Mouse (Mus musculus): ENCODE results near the gene A930018P22Rik. TPM values are rescaled to one million over a fixed set of nuclear protein-coding genes. Genes with fewer than 3 reads are reported as not detected.

A930018P22Rik gene
- polyA plus RNA-seq, 1 experiment = not detected

DNA sequence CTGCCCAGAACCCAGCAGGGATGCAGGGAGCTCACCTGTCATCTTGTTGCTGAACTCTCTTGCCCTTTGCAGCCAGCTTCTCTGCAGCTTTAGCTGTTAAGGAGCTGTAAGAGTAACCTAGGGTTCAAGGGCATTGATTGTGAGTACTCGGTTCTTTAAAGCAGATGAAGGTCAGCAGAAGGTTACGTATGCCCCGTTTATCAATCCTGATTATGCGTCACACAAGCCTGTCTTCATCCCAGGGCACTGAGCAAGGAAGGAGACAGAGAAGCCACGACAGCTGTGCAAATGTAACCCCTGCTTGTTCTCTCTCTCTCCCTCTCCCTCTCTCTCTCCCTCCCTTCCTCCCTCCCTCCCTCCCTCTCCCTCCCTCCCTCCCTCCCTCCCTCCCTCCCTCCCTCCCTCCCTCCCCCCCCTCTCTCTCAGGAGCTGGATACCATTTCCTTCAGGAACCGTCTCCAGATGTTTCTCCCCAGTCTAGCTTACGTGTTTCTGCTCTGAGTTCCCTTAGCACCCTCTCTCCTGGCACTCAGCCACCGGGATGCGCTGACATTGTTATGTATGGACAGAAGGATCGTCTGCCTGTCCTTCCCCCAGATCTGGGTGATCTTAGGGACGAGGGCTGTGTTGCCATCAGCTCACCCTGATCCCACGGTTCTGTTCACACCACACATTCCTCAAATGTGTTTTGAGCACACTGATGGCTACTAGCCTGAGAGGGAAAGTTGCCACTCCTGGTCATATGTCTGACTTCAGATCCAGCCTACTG lies 10.7 kb downstream of the A930018P22Rik start:
- no peak for TF ChIP-seq POLR2A (IDR thresholded peaks at IDR 0.05; ENCODE audit: insufficient read depth, low read depth, low read length)
- no peak for TF ChIP-seq CTCF (IDR thresholded peaks at IDR 0.05; ENCODE audit: insufficient read depth, low read depth, low read length)
- Histone ChIP-seq H3K4me1 (ENCODE audit: control insufficient read depth, insufficient read depth, low read length) (no peaks in the 10 kb centered on the region), H3K4me3 (ENCODE audit: insufficient read depth, low read depth, low read length) (no peak overlapping the region), H3K27ac (ENCODE audit: insufficient read depth, low read depth, low read length) (no peak overlapping the region)
- WGBS = 47% methylated on average over 12 of the region's 12 CpGs

DNA sequence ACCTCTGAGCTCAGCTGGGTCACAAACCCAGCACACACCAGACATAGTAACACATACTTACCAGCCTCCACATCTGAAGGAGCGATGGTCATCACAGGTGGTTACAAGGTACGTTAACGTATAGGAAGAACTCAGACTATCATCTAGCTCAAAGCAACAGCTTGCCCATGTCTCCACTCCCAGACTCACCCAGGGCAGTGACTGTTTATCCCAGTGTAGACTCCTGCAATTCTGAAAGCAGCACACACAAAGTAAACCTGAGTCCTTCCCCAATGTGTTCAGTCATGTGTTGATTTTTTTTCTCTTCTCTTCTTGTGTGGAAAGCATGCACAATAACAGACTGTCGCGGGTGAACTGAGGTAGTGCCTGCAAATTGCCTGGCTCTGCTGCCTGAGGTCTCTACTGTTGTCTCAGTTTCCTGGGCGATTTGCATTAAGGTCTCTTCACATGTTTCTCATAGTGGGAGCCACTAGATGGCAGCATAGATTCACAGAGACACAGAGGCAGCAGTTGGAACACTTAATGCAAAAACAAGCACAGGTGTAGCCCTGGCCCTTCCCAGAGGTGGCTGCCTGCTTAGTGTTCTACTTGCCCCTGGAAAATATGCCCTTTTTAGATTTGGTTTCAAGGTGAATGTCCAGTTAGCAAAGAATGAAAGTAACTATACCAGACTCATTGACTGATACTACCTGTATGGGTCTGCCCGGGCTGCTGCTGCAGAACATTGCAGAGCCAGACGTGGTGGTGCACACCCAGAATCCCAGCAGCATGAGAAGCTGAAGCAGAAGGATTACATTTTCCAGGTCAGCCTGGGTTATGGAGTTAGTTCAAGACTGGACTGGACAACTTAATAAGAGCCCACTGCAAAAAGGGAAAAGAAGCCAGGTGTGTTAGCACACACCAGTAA lies 11.8 kb downstream of the A930018P22Rik start:
- Histone ChIP-seq H3K27ac (ENCODE audit: insufficient read depth, low read depth, low read length) (no peak overlapping the region), H3K4me1 (ENCODE audit: control insufficient read depth, insufficient read depth, low read length) (no peaks in the 10 kb centered on the region), H3K4me3 (ENCODE audit: insufficient read depth, low read depth, low read length) (no peak overlapping the region)
- TF ChIP-seq POLR2A (IDR thresholded peaks at IDR 0.05; ENCODE audit: insufficient read depth, low read depth, low read length) = no peak
- no peak for TF ChIP-seq CTCF (IDR thresholded peaks at IDR 0.05; ENCODE audit: insufficient read depth, low read depth, low read length)
- WGBS = 50% methylated on average over 8 of the region's 8 CpGs

DNA sequence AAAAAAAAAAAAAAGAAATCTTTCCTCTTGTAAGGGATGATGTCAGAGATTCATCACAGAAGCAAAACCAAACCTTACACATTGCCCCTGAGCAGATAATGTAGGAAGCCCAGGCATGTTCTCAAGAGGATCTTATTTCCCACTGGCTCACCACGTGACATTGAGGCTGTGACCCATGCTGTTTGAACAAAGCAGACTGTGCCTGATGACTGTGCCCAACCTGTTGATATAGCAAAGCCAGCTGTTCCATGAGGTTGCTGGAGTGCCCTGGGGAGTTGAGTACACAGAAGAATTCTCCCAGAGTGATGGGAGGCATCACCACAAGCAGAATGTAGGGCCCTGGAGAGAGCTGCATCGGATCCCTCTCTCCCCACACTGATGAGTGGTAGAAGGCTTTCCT lies 13.4 kb downstream of the A930018P22Rik start:
- H3K27ac ChIP-seq (ENCODE audit: insufficient read depth, low read depth, low read length) = no peak overlapping the region
- WGBS = 78% methylated on average over 2 of the region's 2 CpGs
- H3K4me1 ChIP-seq (ENCODE audit: control insufficient read depth, insufficient read depth, low read length) = no peaks in the 10 kb centered on the region
- H3K4me3 ChIP-seq (ENCODE audit: insufficient read depth, low read depth, low read length) = no peak overlapping the region
- TF ChIP-seq CTCF (IDR thresholded peaks at IDR 0.05; ENCODE audit: insufficient read depth, low read depth, low read length) (no peak), POLR2A (IDR thresholded peaks at IDR 0.05; ENCODE audit: insufficient read depth, low read depth, low read length) (no peak)

DNA sequence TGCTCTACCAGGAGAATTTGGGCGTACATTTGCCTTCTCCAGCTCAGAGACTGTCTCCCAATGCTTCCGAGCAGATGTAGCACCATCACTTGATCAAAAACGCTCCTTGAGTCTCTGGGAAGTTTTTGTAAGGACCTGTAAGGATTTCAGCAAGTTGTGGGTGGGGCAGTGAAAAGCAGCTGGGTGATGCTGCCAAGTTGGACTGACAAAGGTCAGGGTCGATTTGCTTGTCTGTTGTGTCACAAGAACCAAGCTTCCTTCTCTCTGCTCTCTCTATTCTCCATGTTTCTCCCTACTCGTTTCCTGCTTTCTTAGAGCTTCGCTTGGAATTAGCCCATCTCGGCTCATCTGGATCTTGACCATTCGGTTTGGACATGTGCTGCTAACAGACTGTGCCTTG lies 19.6 kb downstream of the A930018P22Rik start:
- 93% methylated on average over 8 of the region's 8 CpGs for WGBS
- Histone ChIP-seq H3K27ac (ENCODE audit: insufficient read depth, low read depth, low read length) (no peak overlapping the region), H3K4me3 (ENCODE audit: insufficient read depth, low read depth, low read length) (no peak overlapping the region), H3K4me1 (ENCODE audit: control insufficient read depth, insufficient read depth, low read length) (no peaks in the 10 kb centered on the region)
- TF ChIP-seq CTCF (IDR thresholded peaks at IDR 0.05; ENCODE audit: insufficient read depth, low read depth, low read length) (no peak), POLR2A (IDR thresholded peaks at IDR 0.05; ENCODE audit: insufficient read depth, low read depth, low read length) (no peak)

GRCm38 (mm10) chr2:104144004-104144403 lies 21.4 kb downstream of the A930018P22Rik start:
- TF ChIP-seq POLR2A (IDR thresholded peaks at IDR 0.05; ENCODE audit: insufficient read depth, low read depth, low read length) (no peak), CTCF (IDR thresholded peaks at IDR 0.05; ENCODE audit: insufficient read depth, low read depth, low read length) (no peak)
- H3K4me1 ChIP-seq (ENCODE audit: control insufficient read depth, insufficient read depth, low read length) = no peaks in the 10 kb centered on the region
- H3K4me3 ChIP-seq (ENCODE audit: insufficient read depth, low read depth, low read length) = no peak overlapping the region
- 84% methylated on average over 12 of the region's 12 CpGs for WGBS
- H3K27ac ChIP-seq (ENCODE audit: insufficient read depth, low read depth, low read length) = no peak overlapping the region

DNA sequence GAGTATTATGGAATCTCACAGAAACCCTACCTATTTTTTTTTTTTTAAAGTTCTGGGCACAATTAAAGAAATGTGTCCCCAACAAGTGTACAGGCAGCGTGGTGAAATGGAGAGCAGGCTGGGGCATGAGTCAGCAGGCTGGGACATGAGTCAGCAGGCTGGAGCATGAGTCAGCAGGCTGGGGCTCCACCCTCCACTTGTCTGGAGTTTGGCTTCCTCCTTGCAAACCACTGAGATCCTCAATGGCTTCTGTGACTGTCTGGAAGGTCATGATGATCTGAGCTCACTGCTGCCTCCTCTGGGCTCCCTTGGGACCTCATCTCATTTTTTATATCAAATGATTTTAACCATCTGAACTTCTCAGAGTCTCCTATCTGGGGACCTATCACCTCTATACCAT lies 23.4 kb downstream of the A930018P22Rik start:
- TF ChIP-seq POLR2A (IDR thresholded peaks at IDR 0.05; ENCODE audit: insufficient read depth, low read depth, low read length) = no peak
- no peak overlapping the region for H3K4me3 ChIP-seq (ENCODE audit: insufficient read depth, low read depth, low read length)
- no peak overlapping the region for H3K27ac ChIP-seq (ENCODE audit: insufficient read depth, low read depth, low read length)
- 34% methylated on average over 1 of the region's 1 CpGs for WGBS
- H3K4me1 ChIP-seq (ENCODE audit: control insufficient read depth, insufficient read depth, low read length) = no peaks in the 10 kb centered on the region

- 77% methylated on average over 4 of the region's 4 CpGs for WGBS
- no peaks in the 10 kb centered on the region for H3K4me1 ChIP-seq (ENCODE audit: control insufficient read depth, insufficient read depth, low read length)
- H3K4me3 ChIP-seq (ENCODE audit: insufficient read depth, low read depth, low read length) = no peak overlapping the region
- TF ChIP-seq CTCF (IDR thresholded peaks at IDR 0.05; ENCODE audit: insufficient read depth, low read depth, low read length) (no peak), POLR2A (IDR thresholded peaks at IDR 0.05; ENCODE audit: insufficient read depth, low read depth, low read length) (no peak)
- H3K27ac ChIP-seq (ENCODE audit: insufficient read depth, low read depth, low read length) = no peak overlapping the region
Observed at GRCm38 (mm10) chr2:104147910-104148561, 25.5 kb downstream of the A930018P22Rik start.

- no peaks in the 10 kb centered on the region for H3K4me1 ChIP-seq (ENCODE audit: control insufficient read depth, insufficient read depth, low read length)
Observed at GRCm38 (mm10) chr2:104150608-104151397, 28.2 kb downstream of the A930018P22Rik start.

More at GRCm38 (mm10) chr2:104150608-104151397, 28.2 kb downstream of the A930018P22Rik start:
- WGBS = 93% methylated on average over 6 of the region's 6 CpGs
- Histone ChIP-seq H3K27ac (ENCODE audit: insufficient read depth, low read depth, low read length) (no peak overlapping the region), H3K4me3 (ENCODE audit: insufficient read depth, low read depth, low read length) (no peak overlapping the region)
- no peak for TF ChIP-seq POLR2A (IDR thresholded peaks at IDR 0.05; ENCODE audit: insufficient read depth, low read depth, low read length)
- no peak for TF ChIP-seq CTCF (IDR thresholded peaks at IDR 0.05; ENCODE audit: insufficient read depth, low read depth, low read length)
